Mouse (Mus musculus): ENCODE results near the gene Epha6.

DNA sequence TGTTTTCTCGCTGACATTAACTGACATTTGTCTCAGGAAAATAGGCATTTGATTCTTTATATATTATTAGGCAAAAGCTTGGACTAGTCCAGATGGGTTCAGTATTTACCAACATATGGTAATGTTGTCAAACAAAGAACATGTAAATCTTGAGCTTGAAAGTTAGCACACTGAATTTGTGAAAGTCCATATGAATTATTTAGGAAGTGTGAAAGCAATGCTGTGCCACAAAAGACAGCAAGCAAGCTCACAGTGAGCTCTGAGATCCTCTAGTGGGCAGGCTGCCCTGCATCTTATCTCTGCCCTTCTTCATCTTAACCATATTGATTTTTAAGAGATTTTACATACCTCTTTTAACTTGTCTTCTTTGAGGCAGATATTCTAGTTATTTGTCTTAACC lies 510.0 kb downstream of the Epha6 start:
- TF ChIP-seq CTCF (IDR thresholded peaks at IDR 0.05; ENCODE audit: extremely low read depth, insufficient read length, insufficient replicate concordance, low read depth, low read length) (no peak), POLR2A (IDR thresholded peaks at IDR 0.05; ENCODE audit: low read depth, low read length) (no peak)
